23 mouse cellular contexts compared by ENCODE assay signal in the genomic region with DNA sequence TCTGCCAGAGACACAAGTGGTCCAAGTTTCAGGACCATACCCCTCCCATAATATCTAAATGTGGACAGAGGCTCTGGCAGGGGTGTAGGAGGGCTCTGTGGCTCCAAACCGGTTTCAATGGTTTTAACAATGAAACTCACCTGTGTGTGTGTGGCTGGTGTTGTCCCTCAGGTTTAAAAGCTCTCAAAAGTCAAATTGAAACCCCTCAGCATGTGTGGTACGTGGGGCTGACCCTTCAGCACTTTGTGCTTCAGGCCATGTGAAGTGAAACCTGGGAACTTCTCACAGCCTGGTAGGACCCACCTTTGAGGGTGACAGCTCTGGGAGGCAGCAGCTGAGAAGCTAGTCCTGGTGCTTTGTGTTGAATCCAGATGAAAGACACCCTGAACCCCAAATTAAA. TPM values are rescaled to one million over a fixed set of nuclear protein-coding genes. Genes with fewer than 3 reads are reported as not detected.
DNase-seq lines count a peak whose midpoint lies in the region; ATAC-seq and TF ChIP-seq lines count a peak whose summit lies in the region.
"Had no signal": no experiment of that assay in that cellular context is flagged by ENCODE, and none has a peak within 500 bp of the region (broad histone marks: within the 10 kb centered on the region; RNA-seq: fewer than 3 reads in every experiment).

No protein-coding gene starts in this region.

- TF ChIP-seq POLR2A in CH12.LX (IDR thresholded peaks at IDR 0.05; ENCODE audit: low read depth, low read length), result no peak

- DNase-seq in heart, adult 11 months, result peak; percentile 50
- DNase-seq in heart, adult 9 months (ENCODE audit: low spot score in 2 of 2), result no peak
- peak; percentile 73 for DNase-seq in A20 (ENCODE audit: low read depth, low spot score)
- DNase-seq in CH12.LX (ENCODE audit: extremely low read depth), result peak; percentile 61
- no peak for DNase-seq in midbrain, embryonic 14.5 days
- DNase-seq: adrenal gland, adult 2 months; adrenal gland, adult 8-10 months; adrenal gland, postnatal 10 days; adrenal gland, postnatal 14 days; adrenal gland, postnatal 25 days; adrenal gland, postnatal 36 days; B cell, adult 2 months; cerebellum, adult 11 months; cerebellum, adult 11-12 months; cerebellum, adult 18-20 months; cerebellum, adult 2 months; cerebellum, adult 8-10 months had no signal

- no peaks in the 10 kb centered on the region for H3K36me3 ChIP-seq in CH12.LX (replicated peaks in 1 of 2; ENCODE audit: control insufficient read depth in 1 of 2, insufficient read depth in 1 of 2, low read length in 1 of 2)
- H3K36me3 ChIP-seq in midbrain, embryonic 14.5 days (ENCODE audit: control insufficient read depth, insufficient read depth, low read length), result no peaks in the 10 kb centered on the region
- H3K36me3 ChIP-seq: G1E had no signal

- dilution Hi-C loops in CH12.LX (cut with MboI; ENCODE audit: extremely low pct_ligation_motif_present, extremely low pct_unique_long_range_greater_than_20kb, low sequenced_read_pairs), result no loop called here

- H3K4me3 ChIP-seq in CH12.LX (replicated peaks in 1 of 3; ENCODE audit: low read depth in 2 of 3, low read length in 2 of 3, poor library complexity in 1 of 3), result no peak overlapping the region
- H3K4me3 ChIP-seq in midbrain, embryonic 14.5 days (replicated peaks; ENCODE audit: low read depth, low read length), result no peak overlapping the region

- ATAC-seq in midbrain, embryonic 14.5 days (ENCODE audit: low FRiP score, low TSS enrichment), result no peak
- ATAC-seq in megakaryocyte-erythroid progenitor cell, adult 5-6 weeks (replicated peaks; ENCODE audit: low FRiP score, low TSS enrichment, poor library complexity, severe bottlenecking), result no peak
- ATAC-seq: activated CD4-positive, CD25-positive, alpha-beta regulatory T cell, adult 4 months; CD4-positive, CD25-positive, alpha-beta regulatory T cell, adult 4 months; Patski had no signal

- peak; percentile 11 for TF ChIP-seq RAD21 in CH12.LX (IDR thresholded peaks at IDR 0.05; ENCODE audit: low read depth, low read length)

- no peaks in the 10 kb centered on the region for H3K79me2 ChIP-seq in CH12.LX (replicated peaks; ENCODE audit: control insufficient read depth, extremely low read depth, insufficient read depth, poor library complexity, severe bottlenecking)

- H3K9ac ChIP-seq in CH12.LX (ENCODE audit: insufficient read depth, low read depth), result peak overlapping the region; percentile 1; the same call in 1 of the 2 replicates
- H3K9ac ChIP-seq in midbrain, embryonic 14.5 days (replicated peaks; ENCODE audit: low read length), result no peak overlapping the region

- H3K4me1 ChIP-seq in CH12.LX (ENCODE audit: control insufficient read depth in 1 of 2, insufficient read depth in 2 of 2), result peaks cover 33 to 76% of the 10 kb centered on the region in 2 experiments
- H3K4me1 ChIP-seq in midbrain, embryonic 14.5 days (ENCODE audit: control insufficient read depth, insufficient read depth, low read length), result no peaks in the 10 kb centered on the region

- H3K4me2 ChIP-seq in CH12.LX (ENCODE audit: insufficient read depth, low read depth, poor library complexity, severe bottlenecking), result peak overlapping the region; percentile 80
- no peak overlapping the region for H3K4me2 ChIP-seq in midbrain, embryonic 14.5 days (ENCODE audit: low read length)

- H3K9me3 ChIP-seq in CH12.LX (replicated peaks; ENCODE audit: low read length), result no peaks in the 10 kb centered on the region
- no peaks in the 10 kb centered on the region for H3K9me3 ChIP-seq in midbrain, embryonic 14.5 days (ENCODE audit: control insufficient read depth, low read length)
- H3K9me3 ChIP-seq: G1E had no signal

- WGBS in midbrain, embryonic 14.5 days, result 73% methylated on average over 2 of the region's 2 CpGs

- TF ChIP-seq EP300 in CH12.LX (IDR thresholded peaks at IDR 0.05; ENCODE audit: low read length), result peak; percentile 92

- no peak for TF ChIP-seq CTCF in CH12.LX (conservative IDR thresholded peaks at IDR 0.05 in 1 of 2, IDR thresholded peaks at IDR 0.05 in 1 of 2; ENCODE audit: low read depth in 2 of 2, low read length in 2 of 2)

- H3K27ac ChIP-seq in CH12.LX (ENCODE audit: insufficient read depth, low read depth), result no peak overlapping the region
- H3K27ac ChIP-seq in midbrain, embryonic 14.5 days (replicated peaks; ENCODE audit: low read depth, low read length), result no peak overlapping the region

- H3K27me3 ChIP-seq in CH12.LX (replicated peaks), result no peaks in the 10 kb centered on the region
- no peaks in the 10 kb centered on the region for H3K27me3 ChIP-seq in midbrain, embryonic 14.5 days (ENCODE audit: control insufficient read depth, insufficient read depth, low read length)
- H3K27me3 ChIP-seq: Patski had no signal

- in situ Hi-C loops in CH12.LX (cut with MboI; ENCODE audit: low pct_ligation_motif_present, low pct_unique_long_range_greater_than_20kb, low sequenced_read_pairs), result loop anchor here (10.0 kb wide), 2 partner anchors 107 to 147 kb away; no protein-coding TSS in a partner anchor

TF ChIP-seq in CH12.LX, 34 proteins besides CTCF, POLR2A, EP300 and RAD21:
- TF ChIP-seq SMC3 (IDR thresholded peaks at IDR 0.05; ENCODE audit: low read depth, low read length) (peak; percentile 31), JUND (conservative IDR thresholded peaks at IDR 0.05; ENCODE audit: low read depth, low read length) (peak; percentile 52), IRF4 (IDR thresholded peaks at IDR 0.05; ENCODE audit: low read depth, low read length) (peak; percentile 95), ZNF384 (IDR thresholded peaks at IDR 0.05; ENCODE audit: low read depth, low read length) (no peak), BHLHE40 (IDR thresholded peaks at IDR 0.05; ENCODE audit: low read depth, low read length) (peak; percentile 94), MYC (IDR thresholded peaks at IDR 0.05; ENCODE audit: low read depth, low read length) (peak; percentile 83; the same call in 1 of the 2 replicates), E2F4 (IDR thresholded peaks at IDR 0.05; ENCODE audit: insufficient replicate concordance, low read depth, low read length) (no peak), MAZ (IDR thresholded peaks at IDR 0.05; ENCODE audit: low read depth, low read length) (peak; percentile 56; the same call in 1 of the 2 replicates), MAX (IDR thresholded peaks at IDR 0.05; ENCODE audit: low read length) (peak; percentile 81), ETS1 (conservative IDR thresholded peaks at IDR 0.05; ENCODE audit: low read depth, low read length) (peak; percentile 91), MEF2A (IDR thresholded peaks at IDR 0.05; ENCODE audit: borderline replicate concordance, low read depth, low read length) (peak; percentile 92), CHD1 (IDR thresholded peaks at IDR 0.05; ENCODE audit: low read depth, low read length) (no peak), ZMIZ1 (IDR thresholded peaks at IDR 0.05; ENCODE audit: low read depth, low read length) (no peak), CHD2 (IDR thresholded peaks at IDR 0.05; ENCODE audit: low read length) (0 out of 2 replicates have a peak, but pooled peaks have one; percentile 41), RCOR1 (conservative IDR thresholded peaks at IDR 0.05; ENCODE audit: low read depth, low read length) (peak; percentile 85), JUN (IDR thresholded peaks at IDR 0.05; ENCODE audit: insufficient read depth, low read depth, low read length) (peak; percentile 53; the same call in 1 of the 2 replicates), ZKSCAN1 (IDR thresholded peaks at IDR 0.05; ENCODE audit: borderline replicate concordance, low read depth, low read length) (no peak), PAX5 (IDR thresholded peaks at IDR 0.05; ENCODE audit: low read length) (no peak), NRF1 (IDR thresholded peaks at IDR 0.05; ENCODE audit: low read depth, low read length) (no peak), SIN3A (IDR thresholded peaks at IDR 0.05; ENCODE audit: low read length) (peak; percentile 80; the same call in 1 of the 2 replicates), UBTF (IDR thresholded peaks at IDR 0.05; ENCODE audit: low read depth, low read length) (no peak), HCFC1 (IDR thresholded peaks at IDR 0.05; ENCODE audit: low read depth, low read length) (no peak), ZC3H11A (IDR thresholded peaks at IDR 0.05; ENCODE audit: low read depth, low read length) (no peak), TBP (conservative IDR thresholded peaks at IDR 0.05; ENCODE audit: low read depth, low read length) (no peak), USF2 (conservative IDR thresholded peaks at IDR 0.05; ENCODE audit: low read depth, low read length) (no peak), KAT2A (IDR thresholded peaks at IDR 0.05; ENCODE audit: insufficient replicate concordance, low read length) (no peak), TCF12 (IDR thresholded peaks at IDR 0.05; ENCODE audit: low read depth, low read length) (peak; percentile 96), POLR2AphosphoS2 (IDR thresholded peaks at IDR 0.05; ENCODE audit: low read depth, low read length) (no peak), NELFE (IDR thresholded peaks at IDR 0.05; ENCODE audit: low read depth, low read length) (no peak), GABPA (IDR thresholded peaks at IDR 0.05; ENCODE audit: insufficient replicate concordance, low read depth, low read length) (no peak), USF1 (IDR thresholded peaks at IDR 0.05; ENCODE audit: low read depth, low read length) (no peak), ELF1 (IDR thresholded peaks at IDR 0.05; ENCODE audit: low read depth, low read length) (no peak), MAFK (IDR thresholded peaks at IDR 0.05; ENCODE audit: insufficient replicate concordance, low read length) (peak; percentile 61; the same call in 1 of the 2 replicates), MXI1 (IDR thresholded peaks at IDR 0.05; ENCODE audit: low read depth, low read length) (peak; percentile 66; the same call in 1 of the 2 replicates)
TF ChIP-seq in CH12.LX: peak in this region for 16.

RNA-seq across cellular contexts. Expression of gene Dusp22, which starts 52.5 kb away (rescaled TPM):
- 22.5 and 25.5 TPM in 2 replicates for total RNA-seq in CH12.LX (2012; rRNA removed)
- total RNA-seq in CH12.LX (2014; rRNA removed), result 28.7 and 29.8 TPM in 2 replicates
- 18.0 and 18.5 TPM in 2 replicates for polyA plus RNA-seq in CH12.LX (2012; ENCODE audit: insufficient read length, low read depth)
- 23.4 and 27.9 TPM in 2 replicates for polyA plus RNA-seq in midbrain, embryonic 14.5 days (2014; fragmentation: Nextera tagmentation; extraction: Ambion mirVana)
- total RNA-seq in megakaryocyte-erythroid progenitor cell, adult 5-6 weeks (2014; fragmentation: Nextera tagmentation), result 0.84 TPM in 1 of 2 replicates, not detected in the other
- total RNA-seq in megakaryocyte-erythroid progenitor cell, adult 5-6 weeks (2017), result 0.11 and 4.3 TPM in 2 replicates
- total RNA-seq: MEL had no signal
- polyA plus RNA-seq: G1E had no signal

Comparison
In these comparisons a context has a peak if more than half of its experiments do, and no peak if none do; other contexts are left out.
1. DNase-seq: peak in heart, adult 11 months (single experiment), A20 (single experiment) and CH12.LX (single experiment); none in heart, adult 9 months (0 of 2) and midbrain, embryonic 14.5 days (single experiment).
2. RNA of gene Dusp22, which starts 52.5 kb away (total RNA-seq): 22.5 to 29.8 TPM in CH12.LX; 0.11 to 4.3 TPM in megakaryocyte-erythroid progenitor cell, adult 5-6 weeks; every median in the first group is over 4 times any median in the second.